Mouse (Mus musculus) lung, postnatal 0 days (tissue): ENCODE data around the gene Actn2.

ENCODE experiments used
- CTCF ChIP-seq: IDR thresholded peaks from 2 replicates; pipeline ENCODE4 v1.5.1; 2016; ENCODE audit warnings: antibody characterized with exemption, mild to moderate bottlenecking
- EP300 ChIP-seq: IDR thresholded peaks from 2 replicates; pipeline ENCODE4 v1.6.1; 2016; ENCODE audit warnings: antibody characterized with exemption, mild to moderate bottlenecking, control low read depth

DNA sequence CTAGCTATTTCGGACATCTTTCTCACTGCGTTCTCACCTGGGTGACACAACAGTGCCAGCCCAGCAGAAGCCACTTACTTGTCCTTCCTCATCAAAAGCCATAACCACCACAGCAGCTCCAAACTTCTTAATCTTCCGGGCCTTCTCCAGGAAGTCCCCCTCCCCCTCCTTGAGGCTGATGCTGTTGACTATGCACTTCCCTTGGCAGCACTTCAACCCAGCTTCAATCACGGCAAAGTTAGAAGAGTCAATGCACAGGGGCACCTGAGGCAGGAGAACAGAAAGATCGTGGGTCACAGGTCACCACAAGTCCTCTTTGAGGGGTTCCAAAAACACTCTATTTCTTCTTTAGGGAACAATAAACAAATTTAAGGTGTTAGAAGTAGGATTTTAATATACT, 113.0 kb downstream of the Actn2 start:
- TF ChIP-seq CTCF (no peak), EP300 (no peak)
